ENCODE assay signal across 13 mouse cellular contexts in genomic region chr17:29494732-29495076, GRCm38 (mm10). TPM values are rescaled to one million over a fixed set of nuclear protein-coding genes. Genes with fewer than 3 reads are reported as not detected.
DNase-seq lines count a peak whose midpoint lies in the region; ATAC-seq and TF ChIP-seq lines count a peak whose summit lies in the region.
"Had no signal": no experiment of that assay in that cellular context is flagged by ENCODE, and none has a peak within 500 bp of the region (broad histone marks: within the 10 kb centered on the region; RNA-seq: fewer than 3 reads in every experiment).

No protein-coding gene starts in this region.

- intact Hi-C loops in left cerebral cortex, postnatal 36 days (cut with DNase I), result loop anchor here (5.0 kb wide), 1 partner anchor 227 kb away; the partner anchor contains the start of gene BC004004
- intact Hi-C loops in left cerebral cortex, postnatal 14 days (cut with DNase I), result loop anchor here (5.0 kb wide), 1 partner anchor 57 kb away; no protein-coding TSS in a partner anchor

- peak; percentile 59 for DNase-seq in forebrain, embryonic 11.5 days (ENCODE audit: low spot score)
- DNase-seq in kidney, postnatal 14 days, result peak; percentile 12
- DNase-seq in kidney, postnatal 4 days, result no peak
- no peak for DNase-seq in left cerebral cortex, postnatal 36 days (ENCODE audit: low spot score in 2 of 2)
- no peak for DNase-seq in left cerebral cortex, postnatal 14 days (ENCODE audit: low spot score in 2 of 2)
- DNase-seq: adrenal gland, adult 8-10 months; kidney, adult 2 months; layer of hippocampus, postnatal 36 days had no signal

- no peak overlapping the region; the same call in 1 of the 2 replicates for H3K9ac ChIP-seq in forebrain, embryonic 11.5 days (ENCODE audit: low read length)
- no peak overlapping the region for H3K9ac ChIP-seq in forebrain, embryonic 15.5 days (replicated peaks)
- H3K9ac ChIP-seq in ES-Bruce4 (ENCODE audit: low read depth, poor library complexity, severe bottlenecking), result no peak overlapping the region
- peak overlapping the region; percentile 39 for H3K9ac ChIP-seq in limb, embryonic 13.5 days

- no peak overlapping the region for H3K4me2 ChIP-seq in forebrain, embryonic 11.5 days (ENCODE audit: low read depth, low read length, severe bottlenecking)
- H3K4me2 ChIP-seq in forebrain, embryonic 15.5 days (replicated peaks), result no peak overlapping the region
- H3K4me2 ChIP-seq in limb, embryonic 13.5 days (replicated peaks), result no peak overlapping the region

- H3K9me3 ChIP-seq in forebrain, embryonic 11.5 days (ENCODE audit: control insufficient read depth, low read length), result no peaks in the 10 kb centered on the region
- no peaks in the 10 kb centered on the region for H3K9me3 ChIP-seq in forebrain, embryonic 15.5 days
- H3K9me3 ChIP-seq in ES-Bruce4 (replicated peaks; ENCODE audit: control insufficient read depth, insufficient read depth, low read length, poor library complexity, severe bottlenecking), result no peaks in the 10 kb centered on the region
- H3K9me3 ChIP-seq in limb, embryonic 13.5 days, result no peaks in the 10 kb centered on the region

- H3K27me3 ChIP-seq in forebrain, embryonic 11.5 days (ENCODE audit: control insufficient read depth, insufficient read depth, low read length), result no peaks in the 10 kb centered on the region
- H3K27me3 ChIP-seq in forebrain, embryonic 15.5 days, result no peaks in the 10 kb centered on the region
- no peaks in the 10 kb centered on the region for H3K27me3 ChIP-seq in ES-Bruce4 (ENCODE audit: control insufficient read depth, insufficient read depth, low read length, poor library complexity, severe bottlenecking)
- H3K27me3 ChIP-seq in limb, embryonic 13.5 days, result no peaks in the 10 kb centered on the region

- no peak for TF ChIP-seq POLR2A in ES-Bruce4 (IDR thresholded peaks at IDR 0.05; ENCODE audit: insufficient read depth, low read length)

- peaks cover 5% of the 10 kb centered on the region; the same call in 1 of the 2 replicates for H3K36me3 ChIP-seq in forebrain, embryonic 11.5 days (ENCODE audit: control insufficient read depth, insufficient read depth, low read length)
- H3K36me3 ChIP-seq in forebrain, embryonic 15.5 days, result peaks cover 10% of the 10 kb centered on the region
- H3K36me3 ChIP-seq in ES-Bruce4 (ENCODE audit: control insufficient read depth, insufficient read depth, low read length, poor library complexity, severe bottlenecking), result peaks cover 36% of the 10 kb centered on the region
- peaks cover 23% of the 10 kb centered on the region for H3K36me3 ChIP-seq in limb, embryonic 13.5 days

- H3K4me3 ChIP-seq in forebrain, embryonic 11.5 days (ENCODE audit: low read depth, low read length), result no peak overlapping the region
- no peak overlapping the region for H3K4me3 ChIP-seq in forebrain, embryonic 15.5 days
- peak overlapping the region; percentile 4; the same call in 1 of the 2 replicates for H3K4me3 ChIP-seq in ES-Bruce4 (ENCODE audit: low read depth, low read length)
- no peak overlapping the region for H3K4me3 ChIP-seq in limb, embryonic 13.5 days

- TF ChIP-seq EP300 in ES-Bruce4 (IDR thresholded peaks at IDR 0.05; ENCODE audit: insufficient read depth, low read depth, low read length), result no peak

- H3K4me1 ChIP-seq in forebrain, embryonic 11.5 days (replicated peaks; ENCODE audit: control insufficient read depth, insufficient read depth, low read length), result peaks cover 2% of the 10 kb centered on the region
- peaks cover 21% of the 10 kb centered on the region for H3K4me1 ChIP-seq in forebrain, embryonic 15.5 days
- H3K4me1 ChIP-seq in ES-Bruce4 (ENCODE audit: control insufficient read depth, insufficient read depth, low read length), result no peaks in the 10 kb centered on the region
- H3K4me1 ChIP-seq in limb, embryonic 13.5 days, result peaks cover 12% of the 10 kb centered on the region

- 62% methylated on average over 7 of the region's 8 CpGs for WGBS in forebrain, embryonic 11.5 days
- 49% methylated on average over 8 of the region's 8 CpGs for WGBS in forebrain, embryonic 15.5 days
- 68% methylated on average over 7 of the region's 8 CpGs for WGBS in limb, embryonic 13.5 days

- no peak overlapping the region for H3K27ac ChIP-seq in forebrain, embryonic 11.5 days (ENCODE audit: low read depth, low read length)
- H3K27ac ChIP-seq in forebrain, embryonic 15.5 days (replicated peaks), result no peak overlapping the region
- peak overlapping the region; percentile 21 for H3K27ac ChIP-seq in ES-Bruce4 (ENCODE audit: insufficient read depth, low read length)
- no peak overlapping the region for H3K27ac ChIP-seq in limb, embryonic 13.5 days

- no peak for ATAC-seq in forebrain, embryonic 11.5 days (replicated peaks; ENCODE audit: low FRiP score)
- ATAC-seq in forebrain, embryonic 15.5 days (replicated peaks), result no peak
- ATAC-seq in limb, embryonic 13.5 days (ENCODE audit: low FRiP score, low read depth), result no peak
- ATAC-seq: lung, postnatal 0 days had no signal

- no peak for TF ChIP-seq CTCF in ES-Bruce4 (IDR thresholded peaks at IDR 0.05; ENCODE audit: low read depth, low read length)

RNA-seq across cellular contexts. Expression of gene Pim1, which starts 4.2 kb away (rescaled TPM):
- polyA plus RNA-seq in forebrain, embryonic 11.5 days (2014; fragmentation: Nextera tagmentation; extraction: Ambion mirVana), result 21.1 and 22.5 TPM in 2 replicates
- 15.6 and 17.7 TPM in 2 replicates for polyA plus RNA-seq in forebrain, embryonic 15.5 days (2015; fragmentation: Nextera tagmentation; extraction: Ambion mirVana)
- 348 and 350 TPM in 2 replicates for polyA plus RNA-seq in ES-Bruce4 (2011; ENCODE audit: insufficient read depth, insufficient read length, low read depth, missing spikeins)
- polyA plus RNA-seq in limb, embryonic 13.5 days (2015; fragmentation: Nextera tagmentation; extraction: Ambion mirVana), result 18.9 and 22.3 TPM in 2 replicates
- total RNA-seq in left cerebral cortex, postnatal 36 days (2021), result 1 to 10 TPM; 6.0 to 7.1 TPM
- total RNA-seq in left cerebral cortex, postnatal 14 days (2021), result 1 to 10 TPM; 3.4 to 4.2 TPM

RNA-seq across cellular contexts. Expression of gene Gm17657, which starts 54.7 kb away (rescaled TPM):
- polyA plus RNA-seq in forebrain, embryonic 11.5 days (2014; fragmentation: Nextera tagmentation; extraction: Ambion mirVana), result not detected in 2 replicates
- polyA plus RNA-seq in forebrain, embryonic 15.5 days (2015; fragmentation: Nextera tagmentation; extraction: Ambion mirVana), result not detected in 2 replicates
- 1.6 and 2.4 TPM in 2 replicates for polyA plus RNA-seq in ES-Bruce4 (2011; ENCODE audit: insufficient read depth, insufficient read length, low read depth, missing spikeins)
- not detected in 2 replicates for polyA plus RNA-seq in limb, embryonic 13.5 days (2015; fragmentation: Nextera tagmentation; extraction: Ambion mirVana)
- total RNA-seq in left cerebral cortex, postnatal 36 days (2021), result not detected
- total RNA-seq in left cerebral cortex, postnatal 14 days (2021), result not detected
- total RNA-seq: adrenal gland, adult 8-10 months; layer of hippocampus, postnatal 36 days had no signal
- polyA plus RNA-seq: gonadal fat pad, adult 2 months; kidney, adult 2 months; lung, postnatal 0 days had no signal

RNA-seq across cellular contexts. Expression of gene Tbc1d22b, which starts 54.9 kb away (rescaled TPM):
- 20.9 and 21.9 TPM in 2 replicates for polyA plus RNA-seq in forebrain, embryonic 11.5 days (2014; fragmentation: Nextera tagmentation; extraction: Ambion mirVana)
- 22.3 and 22.9 TPM in 2 replicates for polyA plus RNA-seq in forebrain, embryonic 15.5 days (2015; fragmentation: Nextera tagmentation; extraction: Ambion mirVana)
- 20.8 and 21.8 TPM in 2 replicates for polyA plus RNA-seq in ES-Bruce4 (2011; ENCODE audit: insufficient read depth, insufficient read length, low read depth, missing spikeins)
- polyA plus RNA-seq in limb, embryonic 13.5 days (2015; fragmentation: Nextera tagmentation; extraction: Ambion mirVana), result 14.5 and 16.2 TPM in 2 replicates
- 10 to 100 TPM; 43.2 to 45.2 TPM for total RNA-seq in left cerebral cortex, postnatal 36 days (2021)
- total RNA-seq in left cerebral cortex, postnatal 14 days (2021), result 10 to 100 TPM; 44.1 to 47.0 TPM

RNA-seq across cellular contexts. Expression of gene Tmem217, which starts 57.5 kb away (rescaled TPM):
- 0.55 and 0.71 TPM in 2 replicates for polyA plus RNA-seq in forebrain, embryonic 11.5 days (2014; fragmentation: Nextera tagmentation; extraction: Ambion mirVana)
- polyA plus RNA-seq in forebrain, embryonic 15.5 days (2015; fragmentation: Nextera tagmentation; extraction: Ambion mirVana), result 1.3 and 1.6 TPM in 2 replicates
- not detected in 2 replicates for polyA plus RNA-seq in ES-Bruce4 (2011; ENCODE audit: insufficient read depth, insufficient read length, low read depth, missing spikeins)
- polyA plus RNA-seq in limb, embryonic 13.5 days (2015; fragmentation: Nextera tagmentation; extraction: Ambion mirVana), result 1.2 and 1.7 TPM in 2 replicates
- not detected for total RNA-seq in left cerebral cortex, postnatal 36 days (2021)
- under 1 TPM in 1 of 2 experiments, not detected in 1; 0.68 TPM for total RNA-seq in left cerebral cortex, postnatal 14 days (2021)
- total RNA-seq: layer of hippocampus, postnatal 36 days had no signal

Comparison
In these comparisons a context has a peak if more than half of its experiments do, and no peak if none do; other contexts are left out.
1. DNase-seq: peak in forebrain, embryonic 11.5 days (single experiment) and kidney, postnatal 14 days (single experiment); none in kidney, postnatal 4 days (0 of 2), left cerebral cortex, postnatal 36 days (0 of 2) and left cerebral cortex, postnatal 14 days (0 of 2).
2. RNA of gene Pim1, which starts 4.2 kb away (polyA plus RNA-seq): 348 to 350 TPM in ES-Bruce4; 21.1 to 22.5 TPM in forebrain, embryonic 11.5 days, 18.9 to 22.3 TPM in limb, embryonic 13.5 days and 15.6 to 17.7 TPM in forebrain, embryonic 15.5 days; every median in the first group is over 10 times any median in the second.